Mouse (Mus musculus) intestine, embryonic 14.5 days (tissue): ENCODE data around the gene Slain2. TPM values are rescaled to one million over a fixed set of nuclear protein-coding genes. Genes with fewer than 3 reads are reported as not detected.

Experiments used
- ATAC-seq: fragments of 200-750 bp; cut with Nextera tagmentation; replicated peaks from 2 replicates; pipeline ENCODE4 v1.8.0; 2017; ENCODE audit warnings: low read depth, moderate number of reproducible peaks, moderate TSS enrichment, moderate library complexity; ENCODE audit not compliant: low FRiP score, low TSS enrichment
- DNase-seq: peaks from one replicate; pipeline ENCODE4 v3.0.0-alpha.2; 2018; ENCODE audit warnings: low spot score
- H3K27ac ChIP-seq: fragments of 300-500 bp; sonication (generic); 2 replicates; pipeline ENCODE4 v1.5.1; 2014; ENCODE audit warnings: low read depth, mild to moderate bottlenecking, control low read depth
- H3K27me3 ChIP-seq: fragments of 300-500 bp; sonication (generic); replicated peaks from 2 replicates; pipeline ENCODE4 v1.6.1; 2014; ENCODE audit warnings: low read length, control low read depth; ENCODE audit not compliant: control insufficient read depth, insufficient read depth
- H3K36me3 ChIP-seq: fragments of 300-500 bp; sonication (generic); 2 replicates; pipeline ENCODE4 v1.6.1; 2014; ENCODE audit warnings: low read length, control low read depth; ENCODE audit not compliant: control insufficient read depth, insufficient read depth
- H3K4me1 ChIP-seq: fragments of 300-500 bp; sonication (generic); replicated peaks from 2 replicates; pipeline ENCODE4 v1.6.1; 2014; ENCODE audit warnings: low read length, control low read depth, mixed read lengths; ENCODE audit not compliant: control insufficient read depth, insufficient read depth
- H3K4me2 ChIP-seq: fragments of 300-500 bp; sonication (generic); 2 replicates; pipeline ENCODE4 v1.6.1; 2014; ENCODE audit warnings: low read length
- H3K4me3 ChIP-seq: fragments of 300-500 bp; sonication (generic); 2 replicates; pipeline ENCODE4 v1.5.1; 2014; ENCODE audit warnings: low read depth, low read length, control low read depth, mixed read lengths
- H3K9ac ChIP-seq: fragments of 300-500 bp; sonication (generic); 2 replicates; pipeline ENCODE4 v1.6.1; 2014; ENCODE audit warnings: mild to moderate bottlenecking, low read length
- H3K9me3 ChIP-seq: fragments of 300-500 bp; sonication (generic); 2 replicates; pipeline ENCODE4 v1.6.1; 2016; ENCODE audit warnings: low read length, control low read depth; ENCODE audit not compliant: control insufficient read depth
- WGBS: fragments of 180-500 bp; shearing (Covaris S2); extraction: QIAGEN DNeasy Blood & Tissue Kit; methylation state at CpG from one replicate; pipeline ENCODE4 v1.1.7; 2014; 5-methylcytosine and 5-hydroxymethylcytosine counted together
- polyA plus RNA-seq: library from polyadenylated mRNA; unstranded; fragments of >200 nt; fragmentation: Nextera tagmentation; extraction: Ambion mirVana; gene quantifications from 2 replicates; pipeline ENCODE4 v1.2.1, GENCODE M21; 2014

Slain2 gene
- polyA plus RNA-seq, 1 experiment from 2014 or later, result 20.9 TPM

DNA sequence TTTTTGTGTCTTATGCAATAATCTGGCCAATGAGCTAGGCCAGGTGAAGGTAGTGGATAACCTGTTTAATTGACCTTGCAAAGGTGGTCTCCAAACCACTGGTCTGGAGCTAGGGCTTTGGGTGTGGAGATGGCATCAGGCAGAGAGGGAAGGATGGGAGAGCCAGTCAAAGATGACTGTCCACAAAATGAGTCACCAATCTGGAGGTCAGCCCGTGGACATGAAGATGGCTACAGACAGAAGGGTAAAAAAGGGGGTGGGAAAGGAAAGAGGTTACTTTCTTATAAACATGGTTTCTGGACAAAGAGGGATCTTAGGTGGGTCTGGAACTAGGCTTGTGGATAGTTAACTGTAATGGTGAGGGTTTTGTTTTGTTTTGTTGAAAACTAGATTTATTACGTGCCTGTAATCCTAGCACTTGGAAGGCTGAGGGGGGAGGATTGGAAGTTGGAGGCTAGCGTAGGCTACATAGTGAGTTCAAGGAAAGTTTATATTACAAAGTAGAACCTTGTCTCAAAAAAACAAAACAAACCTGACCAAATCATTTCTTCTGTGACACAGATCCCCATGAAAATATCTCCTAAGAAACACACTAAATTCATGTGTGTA lies 40.0 kb downstream of the Slain2 start:
- Histone ChIP-seq H3K9me3 (no peaks in the 10 kb centered on the region), H3K4me2 (no peak overlapping the region), H3K4me1 (0 out of 2 replicates have a peak, but pooled peaks cover 4% of the 10 kb centered on the region), H3K4me3 (no peak overlapping the region), H3K27me3 (no peaks in the 10 kb centered on the region), H3K36me3 (peaks cover 38% of the 10 kb centered on the region), H3K9ac (no peak overlapping the region), H3K27ac (no peak overlapping the region)
- ATAC-seq (no peak), DNase-seq (no peak)
- WGBS, result 48% methylated on average over 3 of the region's 3 CpGs

- 85% methylated on average over 17 of the region's 17 CpGs for WGBS
- no peak overlapping the region for H3K9ac ChIP-seq
- no peak for ATAC-seq
- H3K9me3 ChIP-seq, result no peaks in the 10 kb centered on the region
- H3K27me3 ChIP-seq, result no peaks in the 10 kb centered on the region
- H3K36me3 ChIP-seq, result peaks cover 25% of the 10 kb centered on the region
- H3K27ac ChIP-seq, result no peak overlapping the region
- DNase-seq, result no peak
- no peak overlapping the region for H3K4me2 ChIP-seq
- no peak overlapping the region for H3K4me3 ChIP-seq
- 0 out of 2 replicates have a peak, but pooled peaks cover 4% of the 10 kb centered on the region for H3K4me1 ChIP-seq
Measured at GRCm38 (mm10) chr5:72957281-72957680, 43.2 kb downstream of the Slain2 start.

- no peak overlapping the region for H3K27ac ChIP-seq
- H3K9me3 ChIP-seq, result no peaks in the 10 kb centered on the region
- no peak overlapping the region for H3K9ac ChIP-seq
- WGBS, result 74% methylated on average over 6 of the region's 6 CpGs
- no peak overlapping the region for H3K4me3 ChIP-seq
- ATAC-seq (no peak), DNase-seq (no peak)
- no peaks in the 10 kb centered on the region for H3K4me1 ChIP-seq
- no peaks in the 10 kb centered on the region for H3K27me3 ChIP-seq
- H3K4me2 ChIP-seq, result no peak overlapping the region
- H3K36me3 ChIP-seq, result peaks cover 25% of the 10 kb centered on the region
Measured at GRCm38 (mm10) chr5:72960096-72960495, 46.0 kb downstream of the Slain2 start.

- Histone ChIP-seq H3K9ac (no peak overlapping the region), H3K4me1 (no peaks in the 10 kb centered on the region), H3K4me3 (no peak overlapping the region), H3K36me3 (peaks cover 35% of the 10 kb centered on the region), H3K27ac (no peak overlapping the region), H3K4me2 (no peak overlapping the region), H3K9me3 (no peaks in the 10 kb centered on the region), H3K27me3 (no peaks in the 10 kb centered on the region)
- ATAC-seq (no peak), DNase-seq (peak; percentile 15)
- 91% methylated on average over 3 of the region's 3 CpGs for WGBS
Measured at GRCm38 (mm10) chr5:72965706-72966105, 51.6 kb downstream of the Slain2 start.

DNA sequence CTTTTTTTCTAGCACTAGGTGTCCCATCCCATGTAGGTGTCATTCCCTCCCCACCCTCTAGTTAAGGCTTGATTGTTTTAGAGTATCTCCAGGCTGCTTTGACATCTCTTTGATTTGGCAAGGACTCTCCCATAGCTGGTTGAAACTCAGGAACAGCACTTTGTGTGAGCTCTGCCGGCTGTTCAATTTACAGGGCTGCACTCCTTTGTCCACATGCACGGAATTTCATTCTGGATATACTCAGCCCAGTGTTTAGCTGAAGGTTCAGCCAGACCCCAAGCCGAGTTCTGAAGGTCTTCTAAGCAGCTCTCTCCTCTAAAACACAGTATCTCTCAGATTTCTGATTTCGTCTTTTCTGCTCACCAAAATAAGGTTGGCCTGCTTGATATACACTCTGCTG lies 58.3 kb downstream of the Slain2 start:
- Histone ChIP-seq H3K9me3 (no peaks in the 10 kb centered on the region), H3K27me3 (no peaks in the 10 kb centered on the region), H3K9ac (no peak overlapping the region), H3K4me2 (no peak overlapping the region), H3K4me3 (no peak overlapping the region), H3K4me1 (0 out of 2 replicates have a peak, but pooled peaks cover 6% of the 10 kb centered on the region), H3K36me3 (peaks cover 56% of the 10 kb centered on the region), H3K27ac (peak overlapping the region; percentile 60)
- ATAC-seq, result 0 out of 2 replicates have a peak, but pooled peaks have one; percentile 60
- 46% methylated on average over 4 of the region's 4 CpGs for WGBS
- no peak for DNase-seq

- 69% methylated on average over 5 of the region's 5 CpGs for WGBS
- ATAC-seq, result no peak
Measured at GRCm38 (mm10) chr5:72972934-72973333, 58.8 kb downstream of the Slain2 start.

GRCm38 (mm10) chr5:72974602-72975001 lies 60.5 kb downstream of the Slain2 start, which contains the start of gene Gm10135:
Gene Gm10135 (minus strand): TSS chr5:72974702.
- Histone ChIP-seq H3K9me3 (no peaks in the 10 kb centered on the region), H3K4me1 (0 out of 2 replicates have a peak, but pooled peaks cover 6% of the 10 kb centered on the region), H3K27me3 (no peaks in the 10 kb centered on the region), H3K4me2 (no peak within 1 kb of the TSS), H3K36me3 (peaks cover 38% of the 10 kb centered on the region), H3K27ac (no peak within 1 kb of the TSS), H3K4me3 (no peak within 1 kb of the TSS), H3K9ac (no peak within 1 kb of the TSS)
- WGBS, result 95% methylated on average over 7 of the region's 7 CpGs
- DNase-seq (peak; percentile 18), ATAC-seq (no peak)

More at GRCm38 (mm10) chr5:72972934-72973333, 58.8 kb downstream of the Slain2 start:
- no peak overlapping the region for H3K4me2 ChIP-seq
- peaks cover 52% of the 10 kb centered on the region for H3K36me3 ChIP-seq
- no peaks in the 10 kb centered on the region for H3K27me3 ChIP-seq
- no peak for DNase-seq
- H3K4me3 ChIP-seq, result no peak overlapping the region
- no peak overlapping the region for H3K9ac ChIP-seq
- 0 out of 2 replicates have a peak, but pooled peaks cover 6% of the 10 kb centered on the region for H3K4me1 ChIP-seq
- no peaks in the 10 kb centered on the region for H3K9me3 ChIP-seq
- peak overlapping the region; percentile 60; the same call in 1 of the 2 replicates for H3K27ac ChIP-seq

GRCm38 (mm10) chr5:72975996-72976395 lies 61.9 kb downstream of the Slain2 start:
- H3K4me1 ChIP-seq, result 0 out of 2 replicates have a peak, but pooled peaks cover 6% of the 10 kb centered on the region
- no peak for ATAC-seq
- no peaks in the 10 kb centered on the region for H3K9me3 ChIP-seq
- no peak overlapping the region for H3K4me3 ChIP-seq
- peaks cover 49% of the 10 kb centered on the region for H3K36me3 ChIP-seq
- DNase-seq, result peak; percentile 12
- H3K27ac ChIP-seq, result no peak overlapping the region
- no peak overlapping the region for H3K9ac ChIP-seq
- H3K4me2 ChIP-seq, result no peak overlapping the region
- 94% methylated on average over 6 of the region's 6 CpGs for WGBS
- no peaks in the 10 kb centered on the region for H3K27me3 ChIP-seq

DNA sequence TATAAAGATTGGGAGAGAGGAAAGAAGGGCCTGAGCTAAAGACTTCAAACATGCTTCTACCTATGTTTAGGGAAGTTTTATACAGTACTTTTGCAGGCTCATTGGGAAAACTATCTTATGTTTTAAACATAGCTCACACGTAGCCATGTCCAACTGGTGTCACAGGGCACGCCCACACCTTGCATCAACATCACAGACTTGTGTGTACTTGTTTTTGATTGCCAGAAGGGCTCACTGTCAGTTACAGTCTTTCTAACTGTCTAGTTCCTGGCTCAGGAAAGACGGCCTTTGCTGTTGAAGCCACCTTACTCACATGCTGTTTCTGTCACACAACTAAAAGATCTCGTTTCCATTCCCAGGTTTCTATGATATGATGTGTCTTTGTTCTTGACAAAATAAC lies 62.4 kb downstream of the Slain2 start:
- WGBS, result 90% methylated on average over 4 of the region's 4 CpGs
- no peak overlapping the region for H3K4me3 ChIP-seq
- H3K27me3 ChIP-seq, result no peaks in the 10 kb centered on the region
- ATAC-seq (no peak), DNase-seq (no peak)
- H3K9ac ChIP-seq, result no peak overlapping the region
- H3K27ac ChIP-seq, result no peak overlapping the region
- H3K36me3 ChIP-seq, result peaks cover 50% of the 10 kb centered on the region
- no peak overlapping the region for H3K4me2 ChIP-seq
- H3K9me3 ChIP-seq, result no peaks in the 10 kb centered on the region
- H3K4me1 ChIP-seq, result 0 out of 2 replicates have a peak, but pooled peaks cover 6% of the 10 kb centered on the region
